Mouse (Mus musculus) forebrain, postnatal 0 days (tissue): ENCODE results near the gene Bmpr1b. TPM values are rescaled to one million over a fixed set of nuclear protein-coding genes. Genes with fewer than 3 reads are reported as not detected.

Source experiments
- ATAC-seq: fragments of 200-750 bp; cut with Nextera tagmentation; 2 replicates; pipeline ENCODE4 v1.8.0; 2017; ENCODE audit warnings: mild to moderate bottlenecking, moderate library complexity
- DNase-seq: peaks from one replicate; pipeline ENCODE4 v3.0.0-alpha.2; 2015
- H3K27ac ChIP-seq: fragments of 300-500 bp; sonication (generic); 2 replicates; pipeline ENCODE4 v1.5.1; 2014; ENCODE audit warnings: low read depth, mild to moderate bottlenecking, antibody characterized with exemption, low read length, moderate library complexity, mixed read lengths
- H3K27me3 ChIP-seq: fragments of 300-500 bp; sonication (generic); 2 replicates; pipeline ENCODE4 v1.6.1; 2014; ENCODE audit warnings: mild to moderate bottlenecking, low read length, mixed read lengths; ENCODE audit not compliant: insufficient read depth
- H3K36me3 ChIP-seq: fragments of 300-500 bp; sonication (generic); 2 replicates; pipeline ENCODE4 v1.6.1; 2014; ENCODE audit warnings: mild to moderate bottlenecking, moderate library complexity; ENCODE audit not compliant: insufficient read depth
- H3K4me1 ChIP-seq: fragments of 300-500 bp; sonication (generic); 2 replicates; pipeline ENCODE4 v1.6.1; 2014; ENCODE audit warnings: antibody characterized with exemption; ENCODE audit not compliant: insufficient read depth
- H3K4me2 ChIP-seq: fragments of 300-500 bp; sonication (generic); 2 replicates; pipeline ENCODE4 v1.6.1; 2014; ENCODE audit warnings: low read depth, mild to moderate bottlenecking, moderate library complexity
- H3K4me3 ChIP-seq: fragments of 300-500 bp; sonication (generic); 2 replicates; pipeline ENCODE4 v1.5.1; 2014; ENCODE audit warnings: low read depth, low read length, mixed read lengths
- H3K9ac ChIP-seq: fragments of 300-500 bp; sonication (generic); 2 replicates; pipeline ENCODE4 v1.6.1; 2014; ENCODE audit warnings: mild to moderate bottlenecking
- H3K9me3 ChIP-seq: fragments of 300-500 bp; sonication (generic); 2 replicates; pipeline ENCODE4 v1.6.1; 2016; ENCODE audit warnings: low read length
- CTCF ChIP-seq: sonication (generic); IDR thresholded peaks from 2 replicates; pipeline ENCODE4 v1.5.1; 2016; ENCODE audit warnings: antibody characterized with exemption, control low read depth, low read depth
- WGBS: fragments of 180-500 bp; shearing (Covaris S2); extraction: QIAGEN DNeasy Blood & Tissue Kit; methylation state at CpG from one replicate; pipeline ENCODE4 v1.1.7; 2014; 5-methylcytosine and 5-hydroxymethylcytosine counted together
- polyA plus RNA-seq: library from polyadenylated mRNA; unstranded; fragments of >200 nt; fragmentation: Nextera tagmentation; extraction: Ambion mirVana; gene quantifications from 2 replicates; pipeline ENCODE4 v1.2.1, GENCODE M21; 2015
- total RNA-seq: library from RNA; depleted of rRNA; stranded (reverse); fragments of >200 nt; gene quantifications from 2 replicates; pipeline ENCODE4 v1.2.3, GENCODE M21; 2014

The Bmpr1b gene
- total and polyA plus RNA-seq, 2 experiments from 2014 or later: 3.0 to 7.4 TPM

DNA sequence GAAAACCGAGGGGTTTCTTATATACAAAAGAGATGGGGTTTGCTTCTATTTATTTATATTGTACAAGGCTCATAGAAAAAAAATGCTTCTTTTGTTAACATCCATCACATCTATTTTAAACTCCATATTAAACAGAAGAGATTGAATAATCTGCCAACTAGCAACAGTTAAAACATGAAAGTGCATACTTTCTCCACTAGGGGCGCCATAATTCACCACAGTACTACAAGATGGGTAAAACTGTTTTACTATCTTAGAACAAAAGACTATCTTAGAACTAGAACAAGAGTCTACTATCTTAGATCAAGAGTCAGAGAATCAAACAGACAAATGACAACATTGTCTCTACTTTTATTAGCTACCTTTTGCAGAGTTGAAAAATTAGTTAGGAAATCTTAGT is 125.8 kb downstream of the Bmpr1b start:
- Histone ChIP-seq H3K4me3 (no peak overlapping the region), H3K9ac (no peak overlapping the region), H3K36me3 (no peaks in the 10 kb centered on the region), H3K27ac (no peak overlapping the region), H3K9me3 (no peaks in the 10 kb centered on the region), H3K4me1 (no peaks in the 10 kb centered on the region), H3K27me3 (no peaks in the 10 kb centered on the region), H3K4me2 (no peak overlapping the region)
- DNase-seq (peak; percentile 14), ATAC-seq (no peak)
- TF ChIP-seq CTCF: peak; percentile 54
- WGBS: 44% methylated on average over 2 of the region's 2 CpGs

DNA sequence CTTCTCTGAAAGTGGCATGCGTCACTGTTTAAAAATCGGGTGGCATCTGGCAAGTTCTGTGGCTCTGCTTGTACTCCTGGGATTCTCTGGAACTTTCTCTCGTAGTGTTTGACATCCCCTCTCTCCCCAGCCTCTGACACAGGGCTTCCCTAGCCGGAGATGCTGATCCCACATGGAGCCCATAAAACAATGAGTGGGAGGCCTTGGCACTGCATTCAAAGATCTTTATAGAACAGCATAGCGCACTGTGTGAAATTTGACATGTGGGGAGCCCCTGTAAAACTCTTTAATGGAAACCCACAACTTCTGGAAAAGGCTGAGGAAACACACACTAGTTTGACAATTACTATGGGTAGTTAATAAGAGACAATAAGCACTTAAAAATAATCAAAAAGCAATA is 126.2 kb downstream of the Bmpr1b start:
- no peak for TF ChIP-seq CTCF
- H3K4me3 ChIP-seq: no peak overlapping the region
- no peaks in the 10 kb centered on the region for H3K27me3 ChIP-seq
- no peak overlapping the region for H3K27ac ChIP-seq
- no peaks in the 10 kb centered on the region for H3K36me3 ChIP-seq
- DNase-seq: no peak
- no peak overlapping the region for H3K4me2 ChIP-seq
- WGBS: 84% methylated on average over 5 of the region's 5 CpGs
- ATAC-seq: no peak
- H3K4me1 ChIP-seq: no peaks in the 10 kb centered on the region
- H3K9me3 ChIP-seq: no peaks in the 10 kb centered on the region
- no peak overlapping the region for H3K9ac ChIP-seq

DNA sequence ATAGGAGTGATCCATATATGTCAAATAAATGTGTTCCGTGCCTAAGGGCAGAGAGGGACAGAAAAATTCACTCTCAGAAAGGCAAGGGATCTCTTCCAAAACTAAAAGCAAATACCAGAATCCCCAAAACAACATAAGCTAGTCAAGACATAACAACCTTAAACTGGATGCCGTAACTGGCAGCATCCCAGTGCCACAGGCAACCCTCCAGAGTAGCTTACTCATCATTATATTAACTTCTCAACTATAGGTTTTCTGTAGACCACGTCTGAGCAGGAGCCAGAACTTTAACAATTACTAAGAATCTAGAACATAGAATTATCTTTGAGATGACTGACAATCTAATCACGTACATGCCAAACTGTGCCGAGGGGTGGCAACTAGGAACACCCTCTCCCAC is 128.9 kb downstream of the Bmpr1b start:
- H3K4me1 ChIP-seq: no peaks in the 10 kb centered on the region
- H3K9me3 ChIP-seq: no peaks in the 10 kb centered on the region
- no peaks in the 10 kb centered on the region for H3K27me3 ChIP-seq
- H3K27ac ChIP-seq: no peak overlapping the region
- no peak for ATAC-seq
- H3K4me2 ChIP-seq: no peak overlapping the region
- TF ChIP-seq CTCF: no peak
- DNase-seq: no peak
- no peak overlapping the region for H3K4me3 ChIP-seq
- 81% methylated on average over 5 of the region's 5 CpGs for WGBS
- H3K36me3 ChIP-seq: no peaks in the 10 kb centered on the region
- H3K9ac ChIP-seq: no peak overlapping the region

DNA sequence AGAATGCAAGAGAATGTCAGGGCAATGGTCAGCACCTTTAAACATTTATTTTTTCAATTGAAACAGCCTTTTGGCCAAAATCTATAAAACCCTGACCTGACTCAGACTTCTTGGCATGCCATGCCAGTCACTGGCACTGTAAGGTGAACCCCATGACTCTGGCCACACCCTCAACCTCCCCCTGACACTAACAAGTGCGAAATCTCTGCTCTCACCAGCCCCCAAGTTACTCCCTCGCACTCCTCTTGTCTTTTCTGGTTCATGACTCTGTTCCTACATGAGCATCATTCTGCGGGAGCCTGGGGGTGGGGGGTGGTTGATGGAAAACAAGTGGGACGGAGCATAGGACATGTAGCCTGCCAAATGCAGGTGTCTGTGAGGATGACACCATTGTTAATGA is 135.1 kb downstream of the Bmpr1b start:
- DNase-seq (no peak), ATAC-seq (no peak)
- H3K4me2 ChIP-seq: no peak overlapping the region
- WGBS: 77% methylated on average over 4 of the region's 4 CpGs
- H3K36me3 ChIP-seq: no peaks in the 10 kb centered on the region
- no peak overlapping the region for H3K4me3 ChIP-seq
- H3K9ac ChIP-seq: no peak overlapping the region
- no peaks in the 10 kb centered on the region for H3K27me3 ChIP-seq
- no peak overlapping the region for H3K27ac ChIP-seq
- no peaks in the 10 kb centered on the region for H3K9me3 ChIP-seq
- no peaks in the 10 kb centered on the region for H3K4me1 ChIP-seq
- TF ChIP-seq CTCF: no peak

DNA sequence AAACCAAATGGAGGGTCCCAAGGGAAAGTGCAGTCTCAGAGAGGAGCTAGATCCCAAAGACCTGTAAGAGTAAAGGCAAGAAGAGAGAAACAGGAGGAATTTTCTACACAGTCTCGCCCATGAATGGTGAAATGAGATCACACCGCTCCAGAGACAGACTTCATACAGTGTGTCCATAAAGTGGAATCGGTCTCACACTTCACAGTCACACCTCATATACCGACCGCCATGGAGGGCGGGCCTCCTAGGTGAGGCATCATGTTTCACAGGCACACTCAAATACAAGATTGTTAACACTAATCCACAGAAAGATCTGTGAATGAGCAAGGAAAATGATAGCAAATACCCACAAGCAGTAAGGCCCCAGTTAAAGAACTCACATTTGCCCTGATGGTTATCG is 149.5 kb downstream of the Bmpr1b start:
- no peaks in the 10 kb centered on the region for H3K9me3 ChIP-seq
- no peak for TF ChIP-seq CTCF
- H3K36me3 ChIP-seq: no peaks in the 10 kb centered on the region
- H3K9ac ChIP-seq: no peak overlapping the region
- H3K4me1 ChIP-seq: no peaks in the 10 kb centered on the region
- 90% methylated on average over 7 of the region's 7 CpGs for WGBS
- H3K27ac ChIP-seq: no peak overlapping the region
- no peak overlapping the region for H3K4me2 ChIP-seq
- H3K27me3 ChIP-seq: no peaks in the 10 kb centered on the region
- ATAC-seq: no peak
- no peak for DNase-seq
- H3K4me3 ChIP-seq: no peak overlapping the region

DNA sequence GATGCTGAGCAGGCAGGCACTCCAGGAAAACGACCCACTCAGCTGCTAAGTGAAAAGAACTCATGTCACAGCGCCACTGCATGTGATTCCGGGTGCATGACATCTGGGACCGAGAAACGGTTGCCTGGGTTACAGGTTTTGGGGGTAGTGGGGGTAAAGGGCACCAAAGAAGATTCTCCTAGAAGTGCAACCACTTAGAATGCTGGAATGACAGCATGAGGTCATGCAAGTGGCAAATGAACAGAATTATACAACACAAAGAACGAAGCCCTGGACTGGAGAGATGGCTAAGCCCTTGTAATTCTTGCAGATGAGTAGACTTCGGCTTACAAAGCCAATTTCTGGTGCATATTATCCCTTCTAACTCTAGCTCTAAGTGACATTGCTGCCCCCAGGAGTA is 184.7 kb downstream of the Bmpr1b start:
- no peaks in the 10 kb centered on the region for H3K36me3 ChIP-seq
- no peak overlapping the region for H3K27ac ChIP-seq
- H3K9ac ChIP-seq: no peak overlapping the region
- H3K4me2 ChIP-seq: no peak overlapping the region
- no peak for ATAC-seq
- TF ChIP-seq CTCF: no peak
- whole genome bisulfite sequencing: 48% methylated on average over 7 of the region's 7 CpGs
- no peak for DNase-seq
- H3K4me3 ChIP-seq: no peak overlapping the region
- no peaks in the 10 kb centered on the region for H3K4me1 ChIP-seq
- H3K9me3 ChIP-seq: no peaks in the 10 kb centered on the region
- no peaks in the 10 kb centered on the region for H3K27me3 ChIP-seq

DNA sequence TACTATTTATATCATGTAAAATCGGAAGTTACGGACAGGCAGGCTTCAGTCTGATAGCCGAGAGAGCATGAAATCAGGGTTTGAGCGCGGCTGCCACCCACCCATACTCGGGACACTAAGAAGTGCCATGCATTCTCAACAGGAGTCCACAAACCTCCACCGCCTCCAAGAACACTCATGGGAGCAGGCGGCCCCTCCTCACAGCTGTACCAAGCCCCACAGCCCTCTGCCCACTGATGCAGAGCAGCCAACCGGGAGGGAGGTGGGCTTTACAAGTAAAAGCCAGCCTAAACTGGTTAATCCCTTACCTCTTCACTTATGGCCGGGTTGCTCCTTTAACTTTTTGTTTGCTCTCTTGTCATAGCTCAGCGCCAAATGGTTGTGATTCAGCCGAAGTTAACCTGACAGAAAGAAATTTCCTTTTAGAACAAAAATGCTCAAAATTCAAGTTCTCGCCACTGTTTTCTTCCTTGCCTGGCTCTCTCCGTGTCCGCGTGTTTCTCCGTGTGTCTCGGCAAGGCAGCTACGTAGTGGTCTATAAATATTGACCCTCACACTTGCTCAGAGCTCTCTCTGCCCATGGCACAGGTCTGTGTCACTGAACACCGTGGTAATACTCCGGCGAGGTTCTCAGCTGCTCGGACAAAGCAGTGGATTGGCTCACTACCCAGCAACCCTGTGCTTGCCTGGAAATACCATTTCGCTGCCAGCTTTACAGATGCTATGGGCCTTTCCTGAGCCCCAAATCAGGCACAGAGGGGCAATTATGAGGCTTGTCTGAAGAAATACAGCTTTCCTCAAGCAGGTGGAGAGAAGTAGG is 187.4 kb downstream of the Bmpr1b start:
- H3K27me3 ChIP-seq: no peaks in the 10 kb centered on the region
- TF ChIP-seq CTCF: no peak
- peak overlapping the region; percentile 13; the same call in 1 of the 2 replicates for H3K4me2 ChIP-seq
- ATAC-seq (peak; percentile 36; the same call in 1 of the 2 replicates), DNase-seq (no peak)
- WGBS: 61% methylated on average over 24 of the region's 24 CpGs
- no peak overlapping the region for H3K4me3 ChIP-seq
- H3K27ac ChIP-seq: no peak overlapping the region
- H3K4me1 ChIP-seq: no peaks in the 10 kb centered on the region
- H3K9me3 ChIP-seq: no peaks in the 10 kb centered on the region
- no peak overlapping the region for H3K9ac ChIP-seq
- H3K36me3 ChIP-seq: no peaks in the 10 kb centered on the region
